24 mouse cellular contexts compared by ENCODE assay signal in genomic region chr11:41644083-41644482, GRCm38 (mm10).
DNase-seq lines count a peak whose midpoint lies in the region; ATAC-seq and TF ChIP-seq lines count a peak whose summit lies in the region.
"Had no signal": no experiment of that assay in that cellular context is flagged by ENCODE, and none has a peak within 500 bp of the region (broad histone marks: within the 10 kb centered on the region; RNA-seq: fewer than 3 reads in every experiment).

No protein-coding gene starts in this region.

- 35% methylated on average over 3 of the region's 3 CpGs for WGBS in hindbrain, embryonic 12.5 days
- WGBS in hindbrain, embryonic 14.5 days: 35% methylated on average over 3 of the region's 3 CpGs
- 73% methylated on average over 3 of the region's 3 CpGs for WGBS in limb, embryonic 14.5 days
- 87% methylated on average over 3 of the region's 3 CpGs for WGBS in limb, embryonic 10.5 days
- WGBS in neural tube, embryonic 12.5 days: 31% methylated on average over 3 of the region's 3 CpGs
- WGBS in neural tube, embryonic 15.5 days: 27% methylated on average over 3 of the region's 3 CpGs

- no peak overlapping the region for H3ac ChIP-seq in myocyte (ENCODE audit: control insufficient read depth, insufficient read length)

- no peaks in the 10 kb centered on the region for H3K79me2 ChIP-seq in myocyte (ENCODE audit: control insufficient read depth, insufficient read depth)

- no peak overlapping the region for H3K4me3 ChIP-seq in hindbrain, embryonic 12.5 days
- H3K4me3 ChIP-seq in hindbrain, embryonic 14.5 days (replicated peaks; ENCODE audit: low read length): no peak overlapping the region
- no peak overlapping the region for H3K4me3 ChIP-seq in limb, embryonic 14.5 days (replicated peaks; ENCODE audit: low read length)
- no peak overlapping the region for H3K4me3 ChIP-seq in limb, embryonic 10.5 days
- no peak overlapping the region for H3K4me3 ChIP-seq in neural tube, embryonic 12.5 days
- H3K4me3 ChIP-seq in neural tube, embryonic 15.5 days (replicated peaks): no peak overlapping the region
- no peak overlapping the region for H3K4me3 ChIP-seq in myocyte
- H3K4me3 ChIP-seq: heart, adult 2 months; heart, embryonic 12.5 days; limb, embryonic 15.5 days; stomach, embryonic 15.5 days had no signal

- H3K9me3 ChIP-seq in hindbrain, embryonic 12.5 days (replicated peaks): no peaks in the 10 kb centered on the region
- H3K9me3 ChIP-seq in hindbrain, embryonic 14.5 days (ENCODE audit: control insufficient read depth, low read length): no peaks in the 10 kb centered on the region
- H3K9me3 ChIP-seq in limb, embryonic 14.5 days (ENCODE audit: control insufficient read depth, low read length): no peaks in the 10 kb centered on the region
- H3K9me3 ChIP-seq in limb, embryonic 10.5 days (replicated peaks): no peaks in the 10 kb centered on the region
- no peaks in the 10 kb centered on the region for H3K9me3 ChIP-seq in neural tube, embryonic 12.5 days
- H3K9me3 ChIP-seq in neural tube, embryonic 15.5 days (replicated peaks): no peaks in the 10 kb centered on the region
- H3K9me3 ChIP-seq: heart, embryonic 12.5 days; limb, embryonic 15.5 days; stomach, embryonic 15.5 days had no signal

- H3K9ac ChIP-seq in hindbrain, embryonic 12.5 days: no peak overlapping the region
- no peak overlapping the region for H3K9ac ChIP-seq in hindbrain, embryonic 14.5 days
- H3K9ac ChIP-seq in limb, embryonic 14.5 days (ENCODE audit: low read depth, low read length, severe bottlenecking): no peak overlapping the region
- no peak overlapping the region for H3K9ac ChIP-seq in neural tube, embryonic 12.5 days
- H3K9ac ChIP-seq in neural tube, embryonic 15.5 days (replicated peaks): no peak overlapping the region
- H3K9ac ChIP-seq: heart, embryonic 12.5 days; limb, embryonic 15.5 days; liver, embryonic 14.5 days; stomach, embryonic 15.5 days had no signal

- peaks cover 12% of the 10 kb centered on the region for H3K4me1 ChIP-seq in hindbrain, embryonic 12.5 days
- 0 out of 2 replicates have a peak, but pooled peaks cover 7% of the 10 kb centered on the region for H3K4me1 ChIP-seq in hindbrain, embryonic 14.5 days (replicated peaks; ENCODE audit: control insufficient read depth, insufficient read depth, low read length)
- no peaks in the 10 kb centered on the region for H3K4me1 ChIP-seq in limb, embryonic 14.5 days (ENCODE audit: control insufficient read depth, insufficient read depth, low read length)
- peaks cover 13% of the 10 kb centered on the region for H3K4me1 ChIP-seq in limb, embryonic 10.5 days
- peaks cover 6% of the 10 kb centered on the region for H3K4me1 ChIP-seq in neural tube, embryonic 12.5 days
- peaks cover 4% of the 10 kb centered on the region; the same call in 1 of the 2 replicates for H3K4me1 ChIP-seq in neural tube, embryonic 15.5 days
- H3K4me1 ChIP-seq: limb, embryonic 15.5 days; stomach, embryonic 15.5 days had no signal

- no peaks in the 10 kb centered on the region for H3K36me3 ChIP-seq in hindbrain, embryonic 12.5 days
- H3K36me3 ChIP-seq in hindbrain, embryonic 14.5 days (replicated peaks; ENCODE audit: control insufficient read depth, insufficient read depth): no peaks in the 10 kb centered on the region
- H3K36me3 ChIP-seq in limb, embryonic 14.5 days (ENCODE audit: control insufficient read depth, insufficient read depth, low read length): no peaks in the 10 kb centered on the region
- no peaks in the 10 kb centered on the region for H3K36me3 ChIP-seq in limb, embryonic 10.5 days
- no peaks in the 10 kb centered on the region for H3K36me3 ChIP-seq in neural tube, embryonic 12.5 days
- no peaks in the 10 kb centered on the region for H3K36me3 ChIP-seq in neural tube, embryonic 15.5 days
- H3K36me3 ChIP-seq in myocyte (ENCODE audit: control insufficient read depth, insufficient read depth): no peaks in the 10 kb centered on the region
- H3K36me3 ChIP-seq: heart, embryonic 12.5 days; limb, embryonic 15.5 days; stomach, embryonic 15.5 days had no signal

- TF ChIP-seq POLR2A in limb, embryonic 14.5 days (IDR thresholded peaks at IDR 0.05; ENCODE audit: borderline replicate concordance, extremely low read depth, insufficient read depth, insufficient read length): no peak
- TF ChIP-seq POLR2A in myocyte (IDR thresholded peaks at IDR 0.05; ENCODE audit: insufficient read length, low read depth): no peak

- no peaks in the 10 kb centered on the region for H3K27me3 ChIP-seq in hindbrain, embryonic 12.5 days
- H3K27me3 ChIP-seq in hindbrain, embryonic 14.5 days (ENCODE audit: control insufficient read depth, insufficient read depth, low read length): no peaks in the 10 kb centered on the region
- H3K27me3 ChIP-seq in limb, embryonic 14.5 days (ENCODE audit: control insufficient read depth, insufficient read depth, low read length): no peaks in the 10 kb centered on the region
- no peaks in the 10 kb centered on the region for H3K27me3 ChIP-seq in limb, embryonic 10.5 days (ENCODE audit: low read depth, poor library complexity, severe bottlenecking)
- H3K27me3 ChIP-seq in neural tube, embryonic 12.5 days (replicated peaks): no peaks in the 10 kb centered on the region
- H3K27me3 ChIP-seq in neural tube, embryonic 15.5 days (replicated peaks): no peaks in the 10 kb centered on the region
- no peaks in the 10 kb centered on the region for H3K27me3 ChIP-seq in myocyte (ENCODE audit: control insufficient read depth, insufficient read depth, insufficient read length)
- H3K27me3 ChIP-seq: heart, embryonic 12.5 days; limb, embryonic 15.5 days; stomach, embryonic 15.5 days had no signal

- no peak overlapping the region for H3K4me2 ChIP-seq in hindbrain, embryonic 12.5 days (replicated peaks)
- no peak overlapping the region for H3K4me2 ChIP-seq in hindbrain, embryonic 14.5 days (replicated peaks)
- H3K4me2 ChIP-seq in limb, embryonic 14.5 days (replicated peaks; ENCODE audit: low read depth, low read length, severe bottlenecking): no peak overlapping the region
- H3K4me2 ChIP-seq in neural tube, embryonic 12.5 days (replicated peaks): no peak overlapping the region
- no peak overlapping the region for H3K4me2 ChIP-seq in neural tube, embryonic 15.5 days
- peak overlapping the region; percentile 76 for H3K4me2 ChIP-seq in myocyte (ENCODE audit: low read depth)
- H3K4me2 ChIP-seq: heart, embryonic 12.5 days; limb, embryonic 15.5 days had no signal

- no peak for DNase-seq in hindbrain, embryonic 14.5 days (ENCODE audit: low spot score)
- no peak for DNase-seq in limb, embryonic 14.5 days (ENCODE audit: low spot score)
- DNase-seq in limb, embryonic 10.5 days (ENCODE audit: low spot score): no peak
- no peak for DNase-seq in adrenal gland, postnatal 25 days
- DNase-seq: adrenal gland, postnatal 14 days; cerebellum, adult 11-12 months; cerebellum, adult 9-11 months; heart, adult 2 months; kidney, postnatal 4 days; lung, adult 2 months; lung, postnatal 10 days; right cerebral cortex, postnatal 25 days had no signal

- peak; percentile 26; the same call in 1 of the 2 replicates for ATAC-seq in hindbrain, embryonic 12.5 days (ENCODE audit: low FRiP score)
- no peak for ATAC-seq in hindbrain, embryonic 14.5 days (ENCODE audit: low FRiP score)
- ATAC-seq in limb, embryonic 14.5 days (ENCODE audit: low FRiP score, low read depth): peak; percentile 28; the same call in 1 of the 2 replicates
- peak; percentile 37; the same call in 1 of the 2 replicates for ATAC-seq in neural tube, embryonic 12.5 days (ENCODE audit: low FRiP score, low read depth)
- ATAC-seq in neural tube, embryonic 15.5 days (ENCODE audit: low FRiP score): no peak
- ATAC-seq: CD4-positive, CD25-positive, alpha-beta regulatory T cell, adult 4 months; forebrain, embryonic 16.5 days; inflammation-experienced regulatory T-cells, adult 6 months had no signal

- H3K27ac ChIP-seq in hindbrain, embryonic 12.5 days: no peak overlapping the region
- H3K27ac ChIP-seq in hindbrain, embryonic 14.5 days: no peak overlapping the region
- no peak overlapping the region for H3K27ac ChIP-seq in limb, embryonic 14.5 days (replicated peaks; ENCODE audit: low read depth, low read length)
- no peak overlapping the region for H3K27ac ChIP-seq in limb, embryonic 10.5 days
- no peak overlapping the region for H3K27ac ChIP-seq in neural tube, embryonic 12.5 days
- H3K27ac ChIP-seq in neural tube, embryonic 15.5 days (replicated peaks): no peak overlapping the region
- H3K27ac ChIP-seq: heart, adult 2 months; limb, embryonic 15.5 days; liver, embryonic 14.5 days; macrophage; stomach, embryonic 15.5 days had no signal

TF ChIP-seq in myocyte, 11 proteins besides CTCF, POLR2A, EP300 and RAD21:
- no peak for TF ChIP-seq TCF12 (IDR thresholded peaks at IDR 0.05; ENCODE audit: insufficient read depth, poor library complexity, severe bottlenecking)
- no peak for TF ChIP-seq POLR2AphosphoS2 (IDR thresholded peaks at IDR 0.05; ENCODE audit: insufficient read length, low read depth)
- TF ChIP-seq TCF3 (IDR thresholded peaks at IDR 0.05; ENCODE audit: insufficient read length, low read depth): no peak
- TF ChIP-seq CEBPB (IDR thresholded peaks at IDR 0.05; ENCODE audit: insufficient read depth, poor library complexity, severe bottlenecking): no peak
- TF ChIP-seq MYOG (IDR thresholded peaks at IDR 0.05; ENCODE audit: control insufficient read depth in 1 of 3, insufficient read depth in 1 of 3, insufficient read length in 2 of 3, low read depth in 2 of 3): no peak
- no peak for TF ChIP-seq MAX (IDR thresholded peaks at IDR 0.05; ENCODE audit: low read depth)
- TF ChIP-seq E2F4 (IDR thresholded peaks at IDR 0.05; ENCODE audit: insufficient read depth): no peak
- TF ChIP-seq REST (IDR thresholded peaks at IDR 0.05; ENCODE audit: insufficient read depth, insufficient read length): no peak
- no peak for TF ChIP-seq MYOD1 (IDR thresholded peaks at IDR 0.05; ENCODE audit: control insufficient read depth in 1 of 3, insufficient read length in 2 of 3, low read depth in 2 of 3)
- TF ChIP-seq USF1 (IDR thresholded peaks at IDR 0.05; ENCODE audit: low read depth): no peak

Comparison
In these comparisons a context has a peak if more than half of its experiments do, and no peak if none do; other contexts are left out.
1. ATAC-seq: peak in hindbrain, embryonic 12.5 days (single experiment), limb, embryonic 14.5 days (single experiment) and neural tube, embryonic 12.5 days (single experiment); none in hindbrain, embryonic 14.5 days (single experiment) and neural tube, embryonic 15.5 days (single experiment).